Mouse (Mus musculus): ENCODE measurements around the gene Epb41l2. TPM values are rescaled to one million over a fixed set of nuclear protein-coding genes. Genes with fewer than 3 reads are reported as not detected.

Epb41l2 gene
- polyA plus RNA-seq, 1 experiment from 2014 or later, result 101 TPM

DNA sequence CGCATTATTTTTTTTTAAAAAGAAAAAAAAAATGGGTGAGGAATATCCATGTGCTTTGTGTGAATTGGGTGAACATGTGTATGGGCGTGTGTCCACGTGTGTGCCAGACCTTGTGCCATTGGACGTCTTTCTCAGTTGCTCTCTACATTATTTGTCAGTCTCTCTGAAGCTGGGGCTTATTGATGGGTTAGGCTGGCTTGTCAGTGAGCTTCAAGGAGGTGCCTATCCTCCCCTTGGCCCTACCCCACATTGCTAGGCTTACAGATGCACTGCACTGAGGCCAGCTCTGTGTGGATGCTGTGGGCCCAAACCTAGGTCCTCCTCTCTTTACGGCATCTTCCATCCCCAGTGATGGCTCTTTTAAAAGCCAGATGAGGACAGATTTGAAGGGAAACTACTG lies 69.1 kb downstream of the Epb41l2 start:
- WGBS (ENCODE audit: missing documents), result 96% methylated on average over 4 of the region's 5 CpGs
- Histone ChIP-seq H3K4me3 (ENCODE audit: inconsistent target) (no peak overlapping the region), H3K79me2 (ENCODE audit: inconsistent target) (peaks cover 78% of the 10 kb centered on the region), H3K27ac (no peak overlapping the region), H3K36me3 (ENCODE audit: inconsistent target) (no peaks in the 10 kb centered on the region)

DNA sequence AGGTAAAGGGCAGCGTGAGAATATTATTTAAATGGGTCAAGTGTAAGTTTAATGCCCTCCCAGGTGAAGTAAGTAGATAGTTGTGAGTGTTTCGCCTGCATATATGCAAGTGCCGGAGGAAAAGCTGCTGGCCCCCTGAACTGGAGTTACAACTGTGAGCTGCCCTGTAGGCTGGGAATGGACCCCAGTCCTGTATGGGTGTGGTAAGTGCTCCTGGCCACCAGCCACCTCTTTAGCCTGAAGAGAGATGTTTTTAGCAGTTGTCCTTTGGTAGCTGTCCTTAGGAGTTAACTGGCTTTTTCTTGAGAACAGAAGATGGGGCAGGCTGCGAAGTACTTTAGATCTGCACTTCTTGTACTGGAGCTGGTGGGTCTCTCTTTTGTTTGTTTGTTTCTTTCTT lies 69.7 kb downstream of the Epb41l2 start:
- 98% methylated on average over 3 of the region's 4 CpGs for WGBS (ENCODE audit: missing documents)
- Histone ChIP-seq H3K4me3 (ENCODE audit: inconsistent target) (no peak overlapping the region), H3K79me2 (ENCODE audit: inconsistent target) (peaks cover 80% of the 10 kb centered on the region), H3K27ac (no peak overlapping the region), H3K36me3 (ENCODE audit: inconsistent target) (no peaks in the 10 kb centered on the region)

DNA sequence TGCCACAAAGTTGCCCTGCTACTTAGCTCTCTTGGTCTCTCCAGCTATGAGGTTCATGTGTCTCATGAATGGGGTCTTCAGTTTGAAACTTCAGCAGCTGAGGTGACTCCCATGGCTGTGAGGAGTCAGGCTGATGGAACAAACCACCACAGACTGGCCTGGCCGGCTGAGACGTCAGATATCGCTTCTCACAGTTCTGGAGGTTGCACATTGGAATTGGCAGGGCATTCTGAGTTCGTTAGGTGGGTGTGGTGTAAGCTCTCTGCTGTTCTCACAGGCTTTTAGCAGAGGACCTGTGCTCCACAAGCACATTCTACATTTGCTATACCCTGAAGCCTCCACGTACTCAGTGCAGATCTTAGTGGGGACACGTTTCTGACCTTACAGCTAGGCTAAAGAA lies 71.3 kb downstream of the Epb41l2 start:
- 91% methylated on average over 6 of the region's 6 CpGs for WGBS (ENCODE audit: missing documents)
- H3K79me2 ChIP-seq (ENCODE audit: inconsistent target), result peaks cover 91% of the 10 kb centered on the region

DNA sequence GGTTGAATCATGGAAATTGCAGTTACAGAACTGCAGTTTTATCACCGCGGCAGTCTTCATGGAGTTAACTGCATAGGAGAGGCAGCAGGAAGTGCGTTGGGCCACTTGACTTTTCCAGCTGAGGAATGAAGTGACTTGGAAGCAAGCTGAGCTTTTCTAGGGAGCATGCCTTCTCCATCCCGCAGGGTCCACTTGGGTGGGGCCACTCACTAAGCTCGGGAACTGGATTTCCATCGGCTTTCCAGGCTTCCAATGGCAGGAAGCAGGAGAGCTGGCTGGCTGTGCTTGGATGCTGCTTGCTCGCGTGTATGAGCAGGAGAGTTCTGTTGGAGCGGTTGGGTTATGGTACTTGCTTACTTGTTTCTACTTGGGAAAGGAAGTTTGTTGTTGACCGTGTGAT lies 72.8 kb downstream of the Epb41l2 start:
- Histone ChIP-seq H3K27ac (no peak overlapping the region), H3K4me3 (ENCODE audit: inconsistent target) (no peak overlapping the region), H3K36me3 (ENCODE audit: inconsistent target) (no peaks in the 10 kb centered on the region), H3K79me2 (ENCODE audit: inconsistent target) (peaks cover 91% of the 10 kb centered on the region)
- 94% methylated on average over 10 of the region's 10 CpGs for WGBS (ENCODE audit: missing documents)

More for the DNA sequence above, 71.3 kb downstream of the Epb41l2 start:
- H3K36me3 ChIP-seq (ENCODE audit: inconsistent target), result no peaks in the 10 kb centered on the region
- H3K4me3 ChIP-seq (ENCODE audit: inconsistent target), result no peak overlapping the region
- H3K27ac ChIP-seq, result no peak overlapping the region

DNA sequence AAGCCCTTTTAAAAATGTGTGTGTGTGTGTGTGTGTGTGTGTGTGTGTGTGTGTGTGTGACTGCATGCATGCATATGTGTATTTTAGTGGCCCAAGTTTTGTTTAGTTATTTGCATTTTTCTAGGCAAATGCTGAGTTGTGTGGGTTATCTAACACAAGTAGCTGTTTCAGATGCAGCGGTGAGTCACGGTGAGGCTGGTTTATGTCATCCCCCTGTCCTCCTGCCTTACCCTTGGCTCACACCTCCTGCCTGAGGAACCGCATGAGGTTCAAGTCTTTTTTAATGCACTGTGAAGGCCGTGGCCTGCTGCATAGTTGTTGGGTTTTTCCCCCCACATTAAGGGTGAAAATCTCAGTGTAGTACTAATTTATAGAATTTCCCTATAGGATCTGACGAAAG lies 73.3 kb downstream of the Epb41l2 start:
- H3K36me3 ChIP-seq (ENCODE audit: inconsistent target), result no peaks in the 10 kb centered on the region
- peaks cover 91% of the 10 kb centered on the region for H3K79me2 ChIP-seq (ENCODE audit: inconsistent target)
- 98% methylated on average over 5 of the region's 5 CpGs for WGBS (ENCODE audit: missing documents)
- no peak overlapping the region for H3K27ac ChIP-seq
- H3K4me3 ChIP-seq (ENCODE audit: inconsistent target), result no peak overlapping the region

DNA sequence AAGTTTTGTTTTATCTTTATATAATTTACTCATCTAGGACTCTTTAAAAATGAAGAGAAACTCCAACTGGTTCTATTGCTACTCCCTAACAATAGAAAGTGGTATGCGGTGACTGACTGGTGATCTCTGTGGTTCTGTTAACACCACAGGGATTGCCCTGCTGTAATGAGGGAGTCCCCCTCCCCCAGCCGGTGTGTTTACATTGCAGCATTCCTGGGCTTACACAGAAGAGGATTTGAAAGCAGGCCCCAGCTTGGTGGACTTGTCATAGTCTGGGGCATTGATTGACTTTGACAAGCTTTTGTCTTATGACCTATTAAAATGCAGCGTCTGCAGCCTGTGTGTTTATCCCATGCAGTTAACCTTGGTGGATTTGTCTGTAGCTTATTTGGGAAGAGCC lies 73.9 kb downstream of the Epb41l2 start:
- peaks cover 91% of the 10 kb centered on the region for H3K79me2 ChIP-seq (ENCODE audit: inconsistent target)
- peak overlapping the region; percentile 58 for H3K27ac ChIP-seq
- WGBS (ENCODE audit: missing documents), result 81% methylated on average over 3 of the region's 3 CpGs
- H3K4me3 ChIP-seq (ENCODE audit: inconsistent target), result no peak overlapping the region
- H3K36me3 ChIP-seq (ENCODE audit: inconsistent target), result no peaks in the 10 kb centered on the region

DNA sequence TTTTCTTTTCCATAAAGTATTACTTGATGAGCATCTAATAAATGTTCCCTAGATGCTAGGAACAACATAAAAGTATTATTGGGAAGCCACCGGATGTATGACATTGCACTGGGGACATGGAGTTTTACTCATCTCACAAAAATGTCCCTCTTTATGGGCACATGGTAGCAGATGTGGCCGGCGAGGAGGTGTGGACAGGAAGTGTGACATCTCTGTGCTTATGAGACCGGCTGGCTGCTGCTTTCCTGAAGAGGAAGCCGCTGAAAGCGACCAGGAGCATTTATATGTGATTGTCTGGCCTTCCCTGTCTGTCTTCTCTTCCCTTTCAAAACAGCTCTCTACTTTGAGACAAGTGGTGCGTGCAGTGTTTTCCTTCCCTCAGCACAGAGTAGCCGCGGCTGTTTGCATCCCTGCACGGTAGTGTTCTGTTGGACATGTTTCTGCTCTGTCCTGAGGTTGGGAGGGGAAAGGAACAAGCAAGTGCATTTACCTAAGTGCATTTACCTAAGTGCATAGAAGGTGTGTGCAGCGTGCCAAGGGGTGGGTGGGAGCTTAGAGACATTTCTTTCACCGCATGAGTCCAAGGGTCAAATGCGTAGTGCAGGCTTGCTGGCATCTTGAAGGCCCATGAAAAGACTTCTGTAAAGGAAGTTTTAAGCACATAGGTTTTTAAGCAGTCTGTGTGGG lies 74.9 kb downstream of the Epb41l2 start:
- H3K79me2 ChIP-seq (ENCODE audit: inconsistent target), result peaks cover 91% of the 10 kb centered on the region
- no peaks in the 10 kb centered on the region for H3K36me3 ChIP-seq (ENCODE audit: inconsistent target)
- WGBS (ENCODE audit: missing documents), result 30% methylated on average over 13 of the region's 13 CpGs
- no peak overlapping the region for H3K4me3 ChIP-seq (ENCODE audit: inconsistent target)
- H3K27ac ChIP-seq, result peak overlapping the region; percentile 58

DNA sequence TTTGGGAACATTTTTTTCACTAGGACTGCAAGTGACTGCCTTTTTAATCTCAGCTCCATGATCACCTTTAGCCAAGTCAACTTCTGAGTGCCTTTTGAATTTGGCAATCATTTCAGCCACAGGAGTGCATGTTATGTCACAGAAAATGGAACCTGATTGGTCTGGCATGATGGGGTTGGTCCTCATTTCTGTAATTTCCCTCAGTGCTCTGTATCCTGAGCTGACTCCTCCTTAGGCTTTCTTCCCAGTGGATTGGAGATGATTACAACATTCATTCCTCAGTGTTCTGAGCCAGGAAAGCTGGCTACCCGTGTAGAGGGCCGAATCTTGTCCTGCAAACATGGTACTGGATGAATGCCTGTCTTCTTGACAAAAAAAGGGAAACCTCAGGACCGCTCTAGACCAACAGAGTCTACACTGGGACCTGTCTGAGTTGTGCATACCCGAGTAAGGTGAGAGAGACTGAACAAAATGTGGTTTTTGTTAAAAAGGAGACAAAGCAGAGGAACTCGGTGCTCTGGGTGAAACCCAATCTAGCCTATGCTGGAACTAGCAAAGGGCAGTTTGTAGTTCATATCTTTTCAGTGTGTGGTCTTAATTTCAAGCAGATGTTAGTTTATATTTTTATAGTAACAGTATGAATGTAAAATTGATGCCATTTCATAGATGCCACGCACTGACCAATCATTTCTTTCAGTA lies 77.3 kb downstream of the Epb41l2 start:
- H3K4me3 ChIP-seq (ENCODE audit: inconsistent target), result no peak overlapping the region
- H3K27ac ChIP-seq, result no peak overlapping the region
- peaks cover 84% of the 10 kb centered on the region for H3K79me2 ChIP-seq (ENCODE audit: inconsistent target)
- no peaks in the 10 kb centered on the region for H3K36me3 ChIP-seq (ENCODE audit: inconsistent target)
- WGBS (ENCODE audit: missing documents), result 87% methylated on average over 6 of the region's 6 CpGs

DNA sequence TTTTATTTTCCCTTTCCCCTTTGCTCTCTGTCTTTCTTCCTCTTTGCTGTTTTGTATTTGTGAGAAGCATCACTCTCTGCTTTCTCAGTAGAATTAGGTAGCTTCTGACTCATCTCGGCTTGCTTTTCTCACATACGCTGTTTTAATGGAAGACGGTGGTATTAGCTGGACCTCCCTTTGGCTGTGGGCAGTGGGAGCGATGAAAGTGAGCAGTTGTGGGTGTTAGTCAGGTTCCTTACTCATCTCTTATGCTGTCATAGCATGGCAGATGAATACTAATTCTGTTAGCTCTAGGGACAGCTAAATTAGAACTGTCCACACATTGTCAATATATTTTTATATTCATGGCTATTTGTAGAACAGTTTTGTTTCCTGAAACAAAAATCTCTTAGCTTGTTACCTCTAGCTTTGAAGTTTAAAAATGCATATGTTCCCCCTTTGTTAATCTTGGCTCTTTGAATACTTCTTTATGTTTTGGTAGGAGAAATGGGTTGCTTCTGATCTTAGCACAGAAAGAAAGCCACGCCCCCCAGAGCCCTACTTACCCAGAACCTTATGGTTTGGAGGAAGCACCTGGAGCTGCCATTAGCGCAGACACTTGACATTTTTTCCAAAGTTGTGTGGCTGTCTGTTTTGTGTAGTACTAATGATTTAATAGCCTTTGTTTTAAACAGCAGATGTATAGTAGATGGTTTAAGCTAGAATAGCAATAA lies 78.1 kb downstream of the Epb41l2 start:
- 94% methylated on average over 6 of the region's 6 CpGs for WGBS (ENCODE audit: missing documents)
- H3K79me2 ChIP-seq (ENCODE audit: inconsistent target), result peaks cover 75% of the 10 kb centered on the region
- no peak overlapping the region for H3K27ac ChIP-seq

DNA sequence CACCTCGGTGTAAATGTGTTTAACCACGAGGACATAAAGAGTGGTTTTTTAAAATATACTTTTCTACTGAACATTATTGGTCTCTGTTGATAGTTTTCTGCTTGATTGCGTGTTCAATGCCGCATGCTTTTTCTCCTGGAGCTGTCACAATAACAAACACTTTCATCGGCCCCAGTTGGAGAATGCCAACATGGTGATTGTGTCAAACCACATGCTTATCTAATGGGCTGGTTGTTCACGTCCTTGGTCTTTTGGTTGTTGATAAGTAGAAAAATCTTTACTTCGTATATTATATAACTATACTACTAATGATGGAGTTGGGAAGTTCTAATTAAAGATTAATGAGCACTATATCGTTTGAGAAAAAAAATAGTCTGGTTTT lies 78.7 kb downstream of the Epb41l2 start:
- H3K36me3 ChIP-seq (ENCODE audit: inconsistent target), result no peaks in the 10 kb centered on the region
- no peak overlapping the region for H3K4me3 ChIP-seq (ENCODE audit: inconsistent target)
- peaks cover 69% of the 10 kb centered on the region for H3K79me2 ChIP-seq (ENCODE audit: inconsistent target)
- 89% methylated on average over 8 of the region's 8 CpGs for WGBS (ENCODE audit: missing documents)
- no peak overlapping the region for H3K27ac ChIP-seq

More for the DNA sequence above, 78.1 kb downstream of the Epb41l2 start:
- H3K4me3 ChIP-seq (ENCODE audit: inconsistent target), result no peak overlapping the region
- no peaks in the 10 kb centered on the region for H3K36me3 ChIP-seq (ENCODE audit: inconsistent target)

DNA sequence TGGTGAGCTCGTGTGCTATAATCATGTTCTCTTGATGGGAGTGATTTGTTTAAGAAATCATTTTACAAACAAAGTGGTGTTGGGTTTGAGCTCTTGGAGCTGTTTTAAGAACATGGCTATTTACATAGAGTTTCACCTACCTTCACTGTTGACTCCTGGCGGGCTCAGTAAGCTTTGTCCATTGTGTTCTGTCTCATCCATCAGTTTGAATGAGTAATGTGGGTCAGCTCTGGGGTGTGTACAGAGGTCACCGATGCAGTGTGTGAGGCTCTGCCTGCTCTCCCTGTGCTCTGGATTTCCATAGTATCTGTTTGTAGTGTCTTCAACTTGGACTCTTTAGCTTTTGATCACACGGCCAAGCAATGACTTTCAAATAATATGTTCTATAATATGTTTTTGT lies 79.6 kb downstream of the Epb41l2 start:
- Histone ChIP-seq H3K27ac (no peak overlapping the region), H3K4me3 (ENCODE audit: inconsistent target) (no peak overlapping the region), H3K79me2 (ENCODE audit: inconsistent target) (peaks cover 63% of the 10 kb centered on the region), H3K36me3 (ENCODE audit: inconsistent target) (no peaks in the 10 kb centered on the region)
- 91% methylated on average over 4 of the region's 4 CpGs for WGBS (ENCODE audit: missing documents)

DNA sequence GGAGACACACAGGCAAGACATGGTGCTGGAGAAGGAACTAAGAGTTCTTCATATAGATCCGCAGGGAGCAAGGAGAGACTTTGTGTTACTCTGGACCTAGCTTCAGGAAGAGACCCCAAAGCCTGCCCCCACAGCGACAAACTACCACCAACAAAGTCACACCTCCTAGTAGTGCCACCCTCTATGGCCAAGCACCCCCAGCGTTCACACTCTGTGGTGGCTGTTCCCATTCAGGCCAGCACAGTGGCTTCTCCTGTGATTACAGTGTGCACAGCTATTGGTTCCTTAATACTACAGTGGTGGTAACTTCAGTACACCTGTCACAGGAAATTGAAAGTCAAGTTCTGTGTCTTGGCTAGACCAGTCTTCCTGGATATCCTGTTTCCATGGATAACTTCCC lies 80.3 kb downstream of the Epb41l2 start:
- no peak overlapping the region for H3K27ac ChIP-seq
- 97% methylated on average over 3 of the region's 3 CpGs for WGBS (ENCODE audit: missing documents)
- H3K36me3 ChIP-seq (ENCODE audit: inconsistent target), result 0 out of 2 replicates have a peak, but pooled peaks cover 5% of the 10 kb centered on the region
- H3K79me2 ChIP-seq (ENCODE audit: inconsistent target), result peaks cover 62% of the 10 kb centered on the region
- H3K4me3 ChIP-seq (ENCODE audit: inconsistent target), result no peak overlapping the region

DNA sequence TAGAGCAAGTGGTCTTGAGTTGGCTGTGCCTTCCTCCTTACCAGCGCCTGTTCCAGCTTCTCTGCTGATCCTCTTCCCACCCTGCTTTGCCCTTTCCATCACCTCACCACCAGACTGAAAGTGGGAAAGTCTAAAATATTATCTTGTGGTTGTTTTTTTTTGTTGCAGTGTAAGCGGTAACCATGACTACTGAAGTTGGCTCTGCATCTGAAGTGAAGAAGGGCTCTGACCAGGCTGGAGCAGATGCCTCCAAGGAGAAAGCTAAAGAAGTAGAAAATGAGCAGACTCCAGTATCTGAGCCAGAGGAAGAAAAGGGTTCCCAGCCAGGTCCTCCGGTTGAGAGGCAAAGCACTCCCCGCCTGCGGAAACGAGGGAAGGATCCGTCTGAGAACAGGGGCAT lies 81.8 kb downstream of the Epb41l2 start:
- Histone ChIP-seq H3K4me3 (ENCODE audit: inconsistent target) (no peak overlapping the region), H3K27ac (no peak overlapping the region), H3K36me3 (ENCODE audit: inconsistent target) (0 out of 2 replicates have a peak, but pooled peaks cover 5% of the 10 kb centered on the region), H3K79me2 (ENCODE audit: inconsistent target) (peaks cover 54% of the 10 kb centered on the region)
- 100% methylated on average over 7 of the region's 7 CpGs for WGBS (ENCODE audit: missing documents)

DNA sequence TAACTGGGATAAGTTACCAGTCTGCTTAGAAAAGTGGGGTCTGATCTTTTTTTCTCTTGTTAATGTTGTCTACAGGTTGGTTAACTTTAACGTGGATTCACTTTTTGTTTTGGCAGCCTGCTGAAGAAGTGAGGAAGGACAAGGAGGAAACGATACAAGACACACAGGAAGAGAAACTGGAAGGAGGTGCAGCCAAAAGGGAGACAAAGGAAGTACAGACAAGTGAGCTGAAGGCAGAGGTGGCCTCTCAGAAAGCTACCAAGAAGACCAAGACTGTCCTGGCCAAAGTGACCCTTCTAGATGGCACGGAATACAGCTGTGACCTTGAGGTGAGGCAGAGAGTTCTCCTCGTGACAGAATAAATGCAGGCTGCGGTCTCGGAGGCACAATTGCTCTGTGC lies 84.0 kb downstream of the Epb41l2 start:
- Histone ChIP-seq H3K4me3 (ENCODE audit: inconsistent target) (no peak overlapping the region), H3K27ac (no peak overlapping the region), H3K79me2 (ENCODE audit: inconsistent target) (peaks cover 43% of the 10 kb centered on the region), H3K36me3 (ENCODE audit: inconsistent target) (0 out of 2 replicates have a peak, but pooled peaks cover 5% of the 10 kb centered on the region)
- 77% methylated on average over 6 of the region's 6 CpGs for WGBS (ENCODE audit: missing documents)

Measured in macrophage (primary cell).